Comparison of ENCODE assay signal across 8 mouse cellular contexts in genomic region chr3:144717835-144718234, GRCm38 (mm10). TPM values are rescaled to one million over a fixed set of nuclear protein-coding genes. Genes with fewer than 3 reads are reported as not detected.
DNase-seq lines count a peak whose midpoint lies in the region; ATAC-seq and TF ChIP-seq lines count a peak whose summit lies in the region.

No protein-coding gene starts in this region.

- H3K27ac ChIP-seq in lung, embryonic 14.5 days (ENCODE audit: low read depth), result no peak overlapping the region
- no peak overlapping the region for H3K27ac ChIP-seq in hindbrain, embryonic 16.5 days (ENCODE audit: low read depth, low read length)
- no peak overlapping the region for H3K27ac ChIP-seq in neural tube, embryonic 12.5 days

- H3K4me1 ChIP-seq in erythroblast, embryonic 14.5 days (ENCODE audit: control insufficient read depth), result peaks cover 73% of the 10 kb centered on the region
- H3K4me1 ChIP-seq in lung, embryonic 14.5 days (ENCODE audit: insufficient read depth), result peaks cover 5% of the 10 kb centered on the region
- H3K4me1 ChIP-seq in hindbrain, embryonic 16.5 days (ENCODE audit: control insufficient read depth, insufficient read depth, low read depth, low read length), result peaks cover 20% of the 10 kb centered on the region
- H3K4me1 ChIP-seq in neural tube, embryonic 12.5 days, result peaks cover 22% of the 10 kb centered on the region

- H3K4me2 ChIP-seq in lung, embryonic 14.5 days, result peak overlapping the region; percentile 43
- peak overlapping the region; percentile 16 for H3K4me2 ChIP-seq in hindbrain, embryonic 16.5 days (ENCODE audit: low read length)
- peak overlapping the region; percentile 39 for H3K4me2 ChIP-seq in neural tube, embryonic 12.5 days (replicated peaks)

- peaks cover 52% of the 10 kb centered on the region for H3K36me3 ChIP-seq in erythroblast, embryonic 14.5 days (ENCODE audit: control insufficient read depth)
- 0 out of 2 replicates have a peak, but pooled peaks cover 4% of the 10 kb centered on the region for H3K36me3 ChIP-seq in lung, embryonic 14.5 days (ENCODE audit: insufficient read depth)
- H3K36me3 ChIP-seq in hindbrain, embryonic 16.5 days (ENCODE audit: control insufficient read depth, insufficient read depth, low read length), result no peaks in the 10 kb centered on the region
- H3K36me3 ChIP-seq in neural tube, embryonic 12.5 days, result no peaks in the 10 kb centered on the region

- no peak overlapping the region for H3K9ac ChIP-seq in lung, embryonic 14.5 days
- no peak overlapping the region for H3K9ac ChIP-seq in hindbrain, embryonic 16.5 days (ENCODE audit: low read depth, low read length)
- H3K9ac ChIP-seq in neural tube, embryonic 12.5 days, result no peak overlapping the region

- peak overlapping the region; percentile 90 for H3K4me3 ChIP-seq in erythroblast, embryonic 14.5 days (replicated peaks)
- H3K4me3 ChIP-seq in lung, embryonic 14.5 days (ENCODE audit: low read depth, low read length), result no peak overlapping the region
- no peak overlapping the region for H3K4me3 ChIP-seq in hindbrain, embryonic 16.5 days (ENCODE audit: low read length)
- no peak overlapping the region for H3K4me3 ChIP-seq in neural tube, embryonic 12.5 days

- no peak for ATAC-seq in erythroblast, adult 5-6 weeks (replicated peaks; ENCODE audit: low FRiP score, poor library complexity, severe bottlenecking)
- no peak for ATAC-seq in lung, embryonic 14.5 days (ENCODE audit: insufficient read depth)
- ATAC-seq in hindbrain, embryonic 16.5 days, result no peak
- no peak for ATAC-seq in neural tube, embryonic 12.5 days (ENCODE audit: low FRiP score, low read depth)

- DNase-seq in lung, embryonic 14.5 days, result no peak
- DNase-seq in lung, postnatal 10 days, result no peak
- no peak for DNase-seq in thymus, postnatal 4 days
- no peak for DNase-seq in adrenal gland, postnatal 10 days

- no peaks in the 10 kb centered on the region for H3K9me3 ChIP-seq in erythroblast, embryonic 14.5 days (ENCODE audit: control insufficient read depth, low read length)
- H3K9me3 ChIP-seq in lung, embryonic 14.5 days (ENCODE audit: low read depth, low read length), result no peaks in the 10 kb centered on the region
- no peaks in the 10 kb centered on the region for H3K9me3 ChIP-seq in hindbrain, embryonic 16.5 days (ENCODE audit: control insufficient read depth, low read length)
- no peaks in the 10 kb centered on the region for H3K9me3 ChIP-seq in neural tube, embryonic 12.5 days

- H3K27me3 ChIP-seq in erythroblast, embryonic 14.5 days (ENCODE audit: control insufficient read depth), result no peaks in the 10 kb centered on the region
- no peaks in the 10 kb centered on the region for H3K27me3 ChIP-seq in lung, embryonic 14.5 days (ENCODE audit: insufficient read depth, low read length)
- no peaks in the 10 kb centered on the region for H3K27me3 ChIP-seq in hindbrain, embryonic 16.5 days (replicated peaks; ENCODE audit: control insufficient read depth, insufficient read depth, low read length)
- H3K27me3 ChIP-seq in neural tube, embryonic 12.5 days (replicated peaks), result no peaks in the 10 kb centered on the region

- no peak for TF ChIP-seq CTCF in lung, embryonic 14.5 days (IDR thresholded peaks at IDR 0.05; ENCODE audit: low read depth)

- 81% methylated on average over 6 of the region's 6 CpGs for WGBS in lung, embryonic 14.5 days
- 72% methylated on average over 6 of the region's 6 CpGs for WGBS in hindbrain, embryonic 16.5 days
- WGBS in neural tube, embryonic 12.5 days, result 90% methylated on average over 6 of the region's 6 CpGs

RNA-seq across cellular contexts. Expression of gene Sh3glb1, which starts 2.3 kb away (rescaled TPM):
- 15.0 and 16.1 TPM in 2 replicates for polyA plus RNA-seq in erythroblast, embryonic 14.5 days (2012)
- 120 and 163 TPM in 2 replicates for total RNA-seq in erythroblast, adult 5-6 weeks (2015; ENCODE audit: low replicate concordance)
- total RNA-seq in erythroblast, adult 5-6 weeks (2017; ENCODE audit: low replicate concordance), result 118 and 151 TPM in 2 replicates
- polyA plus RNA-seq in lung, embryonic 14.5 days (2014; fragmentation: Nextera tagmentation; extraction: Ambion mirVana), result 104 TPM in 2 replicates
- polyA plus RNA-seq in hindbrain, embryonic 16.5 days (2015; fragmentation: Nextera tagmentation; extraction: Ambion mirVana), result 95.4 and 113 TPM in 2 replicates
- 124 TPM in 2 replicates for polyA plus RNA-seq in neural tube, embryonic 12.5 days (2016; fragmentation: Nextera tagmentation; extraction: Ambion mirVana)
- total RNA-seq in adrenal gland, postnatal 10 days (2021), result 100 to 1,000 TPM; 271 to 286 TPM

RNA-seq across cellular contexts. Expression of gene Clca3a1, which starts 42.9 kb away (rescaled TPM):
- not detected in 2 replicates for polyA plus RNA-seq in erythroblast, embryonic 14.5 days (2012)
- total RNA-seq in erythroblast, adult 5-6 weeks (2015; ENCODE audit: low replicate concordance), result 4.2 and 11.5 TPM in 2 replicates
- 9.4 and 11.4 TPM in 2 replicates for total RNA-seq in erythroblast, adult 5-6 weeks (2017; ENCODE audit: low replicate concordance)
- 2.8 and 4.0 TPM in 2 replicates for polyA plus RNA-seq in lung, embryonic 14.5 days (2014; fragmentation: Nextera tagmentation; extraction: Ambion mirVana)
- 0.26 and 0.31 TPM in 2 replicates for polyA plus RNA-seq in hindbrain, embryonic 16.5 days (2015; fragmentation: Nextera tagmentation; extraction: Ambion mirVana)
- polyA plus RNA-seq in neural tube, embryonic 12.5 days (2016; fragmentation: Nextera tagmentation; extraction: Ambion mirVana), result 0.19 and 0.26 TPM in 2 replicates
- total RNA-seq in adrenal gland, postnatal 10 days (2021), result 1 to 10 TPM; 9.3 to 9.6 TPM
